Mouse (Mus musculus) layer of hippocampus, adult 11-12 months (tissue): ENCODE measurements around the gene Sh3rf1.
A peak's percentile ranks its signal among the peaks of the same experiment; 100 is the strongest.

Source experiments
- DNase-seq: peaks from one replicate; pipeline ENCODE4 v3.0.0; 2022; ENCODE audit warnings: low spot score

Gene Sh3rf1

DNA sequence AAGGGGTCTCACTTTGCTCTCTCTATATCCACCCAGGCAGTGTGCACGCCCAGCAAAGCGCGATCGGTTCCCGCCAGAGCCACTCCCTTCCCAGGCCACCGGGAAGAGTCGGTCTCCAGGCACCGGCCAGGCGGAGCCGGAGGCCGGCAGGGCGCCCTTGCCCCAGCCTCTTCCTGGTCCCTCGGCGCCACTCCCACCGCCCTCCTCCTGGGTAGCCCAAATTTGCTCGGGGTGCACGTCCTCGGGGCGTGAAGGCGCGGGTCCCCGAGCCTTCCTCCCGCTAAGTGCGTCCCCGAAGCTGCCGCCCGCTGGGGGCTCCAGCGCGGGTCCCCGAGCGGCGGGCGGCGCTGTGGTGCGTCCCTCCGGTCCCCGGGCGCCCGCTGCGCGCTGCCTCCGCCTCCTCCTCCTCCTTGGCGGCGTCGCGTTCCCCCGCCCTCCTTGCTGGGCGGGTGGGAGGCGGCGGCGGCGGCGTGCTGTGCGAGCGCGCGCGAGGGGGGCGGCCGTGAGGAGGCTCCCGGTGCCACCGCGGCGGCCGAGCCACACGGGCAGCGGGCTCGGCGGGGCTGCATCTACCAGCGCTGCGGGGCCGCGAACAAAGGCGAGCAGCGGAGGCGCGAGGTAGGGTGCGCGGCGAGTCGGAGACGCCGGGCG, at the start of gene Sh3rf1:
Sh3rf1 (plus strand) TSS at position 144 of the 651 bp plus-strand sequence.
- DNase-seq, result peak; percentile 75

DNA sequence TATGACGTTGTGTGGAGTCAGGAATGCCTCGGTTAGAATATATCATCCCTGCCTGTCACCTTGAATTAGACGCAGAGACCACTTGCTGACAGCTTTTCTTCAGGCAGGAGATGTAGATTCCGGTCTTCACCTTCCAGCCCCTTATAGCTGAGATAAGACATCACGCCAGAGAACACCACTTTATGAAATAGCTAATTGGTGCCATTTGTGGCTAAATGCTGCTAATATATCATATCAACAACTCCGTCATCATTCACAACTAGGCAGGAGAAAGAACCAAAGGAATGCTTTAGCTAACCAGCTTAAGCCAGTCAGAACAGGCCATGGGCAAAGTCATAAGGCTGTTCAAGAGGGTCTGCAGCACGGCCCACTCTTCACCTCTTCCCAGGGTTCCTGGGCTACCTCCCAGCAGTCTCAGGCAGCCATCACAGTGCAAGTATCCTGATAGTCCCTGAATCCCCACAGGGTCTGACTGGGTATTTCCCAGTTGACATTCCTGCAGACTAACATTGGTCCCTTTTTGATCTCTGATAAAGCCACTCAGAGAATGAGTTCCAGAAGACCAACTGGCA, 49.7 kb upstream of the Sh3rf1 start:
- no peak for DNase-seq

DNA sequence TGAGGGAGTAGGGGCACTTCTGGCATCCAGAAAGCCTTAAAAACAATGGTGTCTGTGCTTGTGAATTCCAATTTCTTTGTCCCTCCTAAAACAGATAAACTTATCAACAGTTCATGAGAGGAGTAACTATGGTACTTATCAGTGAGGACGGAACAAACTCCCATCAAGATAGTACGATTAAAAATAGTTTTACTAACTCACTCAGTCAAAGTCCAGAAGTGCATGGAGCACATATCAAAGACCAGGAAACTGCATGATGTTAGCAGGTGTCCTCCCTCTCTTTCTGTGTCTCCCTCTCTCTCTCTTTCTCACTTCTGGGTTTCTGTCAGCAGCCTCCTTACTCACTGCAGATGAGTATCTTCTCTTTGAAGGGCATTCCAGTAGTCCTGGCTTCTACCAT, 47.8 kb upstream of the Sh3rf1 start:
- DNase-seq, result no peak

DNA sequence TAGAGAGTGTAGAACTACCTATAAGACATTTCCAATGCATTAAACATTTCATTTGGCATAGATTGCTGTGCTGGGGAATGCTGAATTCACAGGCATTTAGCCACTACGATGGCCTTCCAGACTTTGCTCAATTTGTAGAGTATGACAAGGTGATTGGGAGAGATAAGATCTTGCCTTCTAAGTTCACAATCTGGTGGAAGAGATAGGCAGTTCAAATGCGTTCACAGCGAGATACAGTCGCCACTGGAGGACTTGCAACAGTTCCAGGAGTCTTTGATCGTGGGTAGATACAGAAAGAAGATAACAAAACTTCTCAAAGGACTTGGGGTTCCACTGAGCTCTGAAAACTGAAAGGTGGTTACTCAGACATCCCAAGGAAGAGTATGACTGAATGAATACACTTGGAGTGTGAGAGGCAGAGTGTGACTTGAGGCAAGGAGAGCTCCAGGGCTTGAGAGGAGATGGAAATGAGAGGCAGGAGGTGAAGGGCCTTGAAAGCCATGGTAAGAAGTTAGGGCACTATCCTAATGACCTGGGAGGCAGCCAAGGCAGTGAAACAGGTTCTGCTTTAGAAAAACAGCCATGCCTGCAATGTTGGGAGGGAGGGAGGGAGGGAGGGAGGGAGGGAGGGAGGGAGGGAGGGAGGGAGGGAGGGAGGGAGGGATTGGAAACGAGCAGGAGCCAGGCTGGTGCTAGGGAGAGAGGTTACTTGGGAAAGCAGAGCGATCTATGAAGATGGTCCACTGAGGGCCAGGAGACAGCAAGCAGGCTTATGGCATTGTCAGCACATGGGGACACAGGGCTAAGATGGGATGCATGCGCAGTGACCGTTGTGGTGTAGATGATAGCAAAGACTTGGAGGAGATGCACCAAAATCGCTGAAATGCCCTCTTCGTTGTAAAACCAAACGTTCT, 45.7 kb upstream of the Sh3rf1 start:
- no peak for DNase-seq

DNA sequence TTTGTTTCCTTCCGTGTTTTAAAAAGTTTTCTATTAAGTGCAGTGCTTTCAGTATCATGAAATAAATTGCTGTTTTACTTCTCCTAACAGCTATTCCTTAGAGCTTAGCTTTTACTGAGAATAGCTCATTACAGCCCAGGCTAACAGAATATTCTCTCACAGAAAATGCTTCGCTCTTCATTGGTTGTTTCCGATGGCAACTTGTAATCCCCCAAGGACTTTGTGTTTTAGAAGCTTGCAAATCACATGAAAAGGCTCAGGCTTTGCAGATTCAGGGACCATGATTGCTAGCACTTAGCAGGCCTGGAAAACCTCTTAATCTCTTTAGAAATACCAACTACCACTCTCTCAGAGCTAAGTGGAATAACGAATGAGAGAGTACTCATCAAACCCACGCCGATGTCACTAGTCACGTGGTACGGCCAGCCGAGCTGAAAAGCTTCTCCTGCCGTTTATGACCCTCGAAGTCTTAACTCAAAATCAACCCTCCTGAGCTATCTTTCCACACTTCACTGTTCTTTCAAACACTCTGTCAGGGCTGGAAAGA, 45.0 kb upstream of the Sh3rf1 start:
- no peak for DNase-seq

DNA sequence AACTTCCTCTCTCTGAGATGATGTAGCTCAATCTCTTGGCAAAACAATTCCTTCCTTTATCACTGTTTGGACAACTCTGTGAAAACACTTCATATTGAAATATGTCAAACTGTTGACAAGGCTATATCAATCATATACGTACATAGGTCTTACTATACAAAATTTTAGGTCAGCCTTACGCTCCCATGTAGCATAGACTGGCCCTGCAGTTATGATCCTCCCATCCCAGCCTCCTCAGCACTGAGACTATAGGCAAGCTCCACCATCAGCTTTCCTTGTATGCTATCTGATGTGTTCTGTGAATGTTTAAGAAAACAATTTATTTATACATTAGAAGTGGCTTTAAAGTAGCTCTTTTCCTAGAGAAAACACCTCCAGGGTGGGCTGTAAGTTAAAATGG, 42.1 kb upstream of the Sh3rf1 start:
- no peak for DNase-seq

DNA sequence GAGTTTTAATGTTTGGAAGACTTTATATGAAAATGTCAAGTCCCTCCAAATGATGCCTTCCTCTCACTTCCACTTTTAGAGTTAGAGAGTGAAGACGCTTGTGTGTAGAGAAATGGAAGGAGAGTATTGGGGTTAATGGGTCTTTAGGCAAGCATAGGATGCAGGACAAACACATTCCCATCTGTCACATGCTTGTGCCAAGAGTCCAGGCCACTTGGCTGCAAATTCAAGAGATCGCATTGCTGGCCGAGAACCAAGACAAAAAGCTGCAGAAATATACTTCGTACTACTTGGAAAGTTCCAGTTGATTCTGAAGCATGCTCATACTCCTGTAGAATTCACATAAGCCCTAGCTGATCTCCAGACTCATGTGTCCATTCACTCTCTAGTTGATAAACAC, 41.7 kb upstream of the Sh3rf1 start:
- DNase-seq, result no peak

DNA sequence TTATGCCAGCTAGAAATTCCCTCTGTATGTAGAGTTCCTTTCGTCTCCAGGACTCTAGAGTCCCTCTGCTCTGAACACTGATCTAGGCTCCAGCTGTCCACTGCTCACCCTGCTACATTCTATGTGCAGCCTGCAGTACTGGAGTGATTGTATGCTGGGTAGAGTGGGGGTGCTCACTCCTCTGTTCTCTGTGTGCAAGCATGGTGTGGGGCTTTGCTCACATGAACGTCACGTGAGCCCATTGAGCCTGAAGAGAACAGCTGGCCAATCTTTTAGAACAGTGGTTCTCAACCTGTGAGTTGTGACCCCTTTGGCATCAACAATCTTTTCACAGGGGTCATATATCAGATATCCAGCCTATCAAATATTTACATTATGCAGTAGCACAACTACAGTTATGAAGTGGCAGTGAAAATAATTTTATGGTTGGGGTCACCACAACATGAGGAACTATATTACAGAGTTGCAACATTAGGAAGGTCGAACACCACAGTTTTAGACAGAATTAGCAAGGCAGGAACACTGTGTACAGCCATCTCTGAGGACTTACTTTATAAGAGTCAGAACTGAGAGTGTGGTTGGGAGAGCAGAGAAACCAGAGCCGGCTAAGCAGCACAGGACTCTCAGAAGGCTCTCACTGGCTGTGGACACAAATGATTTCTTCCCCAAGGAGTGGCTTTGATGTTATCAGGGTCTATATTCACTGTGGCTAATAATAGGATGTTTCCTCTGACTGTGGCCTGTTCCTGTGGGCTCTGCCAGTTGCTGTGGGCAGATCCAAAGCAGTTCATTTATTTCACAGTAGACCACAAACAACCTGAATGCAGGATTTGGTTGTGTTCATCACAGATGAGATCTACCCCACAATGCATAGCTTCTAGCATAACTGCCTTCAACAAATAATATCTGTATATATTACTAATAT, 38.1 kb upstream of the Sh3rf1 start:
- no peak for DNase-seq

DNA sequence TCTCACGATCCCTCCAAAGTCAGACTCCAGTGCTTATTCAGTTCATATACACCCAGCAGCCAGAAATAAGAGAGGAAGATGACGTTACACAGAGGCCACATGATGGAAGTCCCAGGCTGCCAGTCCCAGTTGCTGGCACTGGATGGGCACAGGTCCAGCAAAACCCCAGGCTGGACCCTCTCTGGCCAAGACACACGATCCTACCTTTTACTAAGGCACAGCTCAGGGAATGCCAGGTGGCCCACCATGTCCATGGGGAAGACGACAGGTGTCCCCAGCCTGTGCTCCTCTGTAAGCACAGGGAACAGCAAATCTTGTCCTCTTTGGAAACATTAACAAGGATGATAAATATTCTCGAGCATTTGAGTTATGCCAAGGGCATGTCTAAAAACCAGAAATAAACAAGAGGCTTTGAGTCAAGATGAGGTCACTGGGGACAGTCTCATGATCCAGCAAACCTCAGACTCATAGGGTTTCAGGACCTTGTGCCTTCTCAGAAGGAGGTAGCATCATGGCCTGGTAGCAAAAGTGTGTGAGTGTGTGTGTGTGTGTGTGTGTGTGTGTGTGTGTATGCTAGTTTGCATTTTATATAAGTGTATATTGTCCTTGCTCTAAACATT, 29.3 kb upstream of the Sh3rf1 start:
- DNase-seq, result no peak

DNA sequence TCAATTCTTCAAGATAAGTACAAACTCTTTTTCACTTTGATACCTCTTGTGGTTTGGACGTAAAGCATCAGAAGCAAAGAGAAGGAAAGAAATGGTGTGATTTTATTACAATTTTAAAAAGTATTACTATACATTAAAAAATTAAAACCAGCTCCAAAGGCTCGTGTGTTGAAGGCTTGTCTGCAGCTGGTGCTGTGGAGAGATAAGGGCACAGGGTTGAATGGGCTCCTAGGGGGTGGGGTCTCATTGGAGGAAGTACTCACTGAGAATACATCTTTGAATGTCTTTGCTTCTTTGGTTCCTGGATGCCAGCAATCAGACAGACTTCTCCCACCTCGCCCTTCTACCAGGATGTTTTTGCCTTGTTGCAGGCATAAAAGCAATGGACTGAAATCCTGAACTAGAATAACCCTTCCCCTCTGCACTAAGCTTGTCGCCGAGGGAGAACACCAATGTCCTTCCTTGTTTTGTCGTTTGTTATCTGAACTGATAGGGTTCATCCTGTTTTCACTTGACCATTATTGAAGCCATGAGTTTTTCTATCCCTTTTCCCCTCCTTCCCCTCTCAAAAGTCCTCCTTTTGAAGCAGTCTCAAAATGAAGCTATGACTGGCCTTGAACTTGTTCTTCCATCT, 23.3 kb upstream of the Sh3rf1 start:
- no peak for DNase-seq

DNA sequence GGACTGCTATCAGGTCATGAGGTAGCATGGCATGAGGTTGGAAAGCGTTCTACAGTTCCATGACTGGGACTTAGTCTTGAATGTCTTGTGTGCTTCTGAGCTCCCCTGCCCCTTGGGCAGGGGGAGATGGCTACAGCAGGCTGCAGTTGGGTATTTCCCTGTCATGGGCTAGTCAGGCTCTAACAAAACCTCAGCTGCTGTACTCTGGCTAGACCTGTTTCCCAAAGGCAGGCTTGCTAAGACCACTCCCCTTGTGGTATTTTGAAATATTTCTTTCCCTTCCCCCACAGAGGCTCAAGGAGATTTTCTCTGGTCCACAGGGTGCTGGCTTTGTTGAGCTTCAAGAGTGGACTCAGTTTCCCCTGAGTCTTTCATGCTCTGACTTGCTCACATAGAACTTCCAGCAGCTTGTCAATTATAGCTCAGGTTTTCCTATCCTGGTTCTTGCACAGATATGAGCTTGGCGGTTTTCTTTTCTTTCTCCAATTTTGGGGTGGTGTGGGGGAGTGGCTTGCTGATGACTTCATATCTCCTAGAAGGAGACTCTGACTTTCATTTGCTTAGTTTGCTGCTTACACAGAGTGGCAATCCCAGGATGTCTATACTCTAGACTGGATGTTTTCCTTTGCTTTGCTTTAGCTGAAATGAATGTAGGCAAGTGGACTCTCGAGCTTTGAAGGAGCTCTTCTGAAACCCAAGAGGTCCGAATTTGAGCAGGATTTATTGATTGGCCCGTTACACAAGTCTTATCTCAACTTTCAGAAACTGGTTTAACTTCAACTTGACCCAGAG, 20.4 kb upstream of the Sh3rf1 start:
- no peak for DNase-seq

DNA sequence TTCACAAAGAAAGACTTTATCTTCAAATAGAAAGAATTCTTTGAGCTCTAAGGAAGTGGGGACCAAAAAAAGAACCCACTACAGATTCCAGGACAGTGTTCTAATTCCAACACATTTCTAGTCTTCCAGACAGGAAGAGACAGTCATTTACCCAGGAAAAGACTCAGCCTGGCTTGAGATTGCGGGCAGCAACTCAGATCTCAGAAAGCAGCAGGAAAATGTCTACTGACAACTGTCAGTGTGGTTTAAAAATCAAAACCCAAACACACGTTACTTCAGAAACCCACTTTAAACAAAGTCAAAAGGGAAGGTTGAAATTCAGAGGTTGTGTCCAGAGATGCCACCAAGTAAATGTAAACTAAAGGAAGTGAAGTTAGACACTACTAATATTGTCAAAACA, 16.8 kb upstream of the Sh3rf1 start:
- no peak for DNase-seq

DNA sequence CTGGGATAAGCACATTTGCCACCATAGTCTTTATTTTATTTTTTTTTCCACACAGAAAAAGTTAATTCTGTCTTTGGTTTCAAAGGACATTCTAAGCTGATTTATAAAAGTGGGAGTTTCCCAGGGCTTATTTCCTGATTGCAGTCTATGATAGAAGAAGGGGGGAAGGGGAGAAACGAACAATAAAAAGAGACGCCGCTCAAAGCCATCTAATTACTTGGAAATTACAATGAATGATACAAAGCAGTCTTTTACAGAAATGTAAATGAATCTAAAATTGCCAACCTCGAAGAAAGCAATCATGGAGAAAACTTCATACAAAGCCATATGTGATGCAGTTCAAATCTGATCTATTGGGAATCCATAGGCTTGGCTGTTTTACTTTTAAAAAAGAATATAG, 16.0 kb upstream of the Sh3rf1 start:
- no peak for DNase-seq

DNA sequence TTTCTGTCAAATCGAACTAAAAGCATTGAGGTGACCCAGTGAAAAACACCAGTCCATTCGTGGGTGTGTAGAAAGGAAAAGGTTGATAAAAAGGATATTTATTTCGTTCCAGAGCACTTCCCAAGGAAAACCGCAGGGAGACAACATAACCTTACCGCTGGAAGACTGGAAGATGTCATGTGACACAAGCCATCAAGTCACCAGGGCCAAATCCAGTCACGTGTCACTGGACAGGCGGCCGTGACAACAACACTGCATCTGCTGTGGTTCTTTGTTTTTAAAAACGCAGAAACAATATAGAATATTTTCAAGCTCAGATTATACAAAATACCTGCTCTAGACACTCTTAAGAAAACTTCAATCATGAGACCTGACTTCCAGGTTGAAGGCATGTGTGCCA, 15.0 kb upstream of the Sh3rf1 start:
- no peak for DNase-seq

DNA sequence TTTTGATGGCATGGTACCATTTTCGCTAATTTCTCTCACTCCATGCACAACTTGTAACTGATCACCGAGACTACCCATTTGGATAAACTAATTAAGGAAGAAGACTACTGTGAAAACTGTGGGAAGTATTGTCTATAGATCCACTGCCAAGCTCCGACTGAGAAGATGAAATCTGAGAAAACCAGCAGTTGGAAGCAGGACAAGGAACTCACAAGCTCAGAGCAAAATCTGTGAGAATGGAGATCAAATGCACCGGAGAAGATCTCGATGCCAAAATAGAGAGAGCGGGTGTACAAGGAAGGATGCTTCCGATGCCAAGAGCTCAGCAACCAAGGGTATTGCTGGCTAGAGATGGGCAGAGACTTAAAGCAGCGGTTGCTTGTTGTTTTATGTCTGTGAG, 12.8 kb upstream of the Sh3rf1 start:
- DNase-seq, result no peak

DNA sequence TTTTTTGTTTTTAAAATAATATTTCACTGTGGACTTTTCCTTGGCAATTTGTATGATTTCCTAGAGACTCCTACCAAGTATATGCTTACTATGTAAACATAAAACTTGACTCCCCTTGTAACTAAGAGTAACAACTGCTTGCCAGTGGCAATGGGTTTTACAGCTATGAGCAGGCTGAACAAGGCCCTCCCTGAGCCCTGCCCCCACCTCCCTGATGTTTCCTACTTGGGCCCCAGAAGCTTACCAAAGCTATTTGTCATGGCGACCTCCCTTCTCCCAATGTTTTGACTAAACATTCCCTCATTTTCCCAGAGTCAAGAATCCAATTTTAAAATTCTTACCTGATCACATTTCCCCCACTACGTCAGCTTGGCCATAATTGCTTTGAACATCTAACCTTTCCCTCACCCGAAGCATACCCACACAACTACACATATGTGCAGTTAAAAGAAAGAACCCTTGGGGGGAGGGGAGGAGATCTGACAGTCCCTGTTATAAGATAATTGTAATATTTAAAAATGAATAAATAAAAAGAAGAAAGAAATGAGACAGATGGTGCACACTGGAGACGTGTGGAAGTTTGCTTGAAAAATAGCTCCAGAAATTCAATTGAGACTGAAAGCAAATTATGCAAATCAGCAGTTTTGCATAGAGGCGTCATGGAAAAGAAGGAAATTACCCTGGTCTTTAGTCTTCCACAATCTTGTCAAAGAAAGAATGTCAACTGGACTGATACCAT, 8.4 kb upstream of the Sh3rf1 start:
- DNase-seq, result no peak

DNA sequence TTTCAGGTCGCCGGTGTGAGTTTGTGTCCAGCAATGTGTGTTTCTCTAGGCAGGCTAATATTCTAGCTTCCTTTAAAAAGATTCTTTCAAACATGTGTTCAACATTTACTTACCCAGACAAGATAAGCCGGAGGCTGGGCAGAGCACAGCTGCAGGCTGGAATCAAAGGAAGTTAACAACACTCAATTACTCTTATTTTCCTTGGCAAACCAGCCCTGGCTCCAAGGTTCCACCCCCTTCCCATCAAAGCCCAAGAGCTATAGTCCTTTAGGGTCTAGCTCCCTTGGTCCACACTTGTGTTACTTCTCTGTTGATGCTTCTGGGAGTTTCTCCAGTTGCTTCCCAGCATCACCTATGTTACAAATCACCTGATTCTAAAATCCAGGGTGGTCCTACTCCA, 6.7 kb upstream of the Sh3rf1 start:
- DNase-seq, result no peak

DNA sequence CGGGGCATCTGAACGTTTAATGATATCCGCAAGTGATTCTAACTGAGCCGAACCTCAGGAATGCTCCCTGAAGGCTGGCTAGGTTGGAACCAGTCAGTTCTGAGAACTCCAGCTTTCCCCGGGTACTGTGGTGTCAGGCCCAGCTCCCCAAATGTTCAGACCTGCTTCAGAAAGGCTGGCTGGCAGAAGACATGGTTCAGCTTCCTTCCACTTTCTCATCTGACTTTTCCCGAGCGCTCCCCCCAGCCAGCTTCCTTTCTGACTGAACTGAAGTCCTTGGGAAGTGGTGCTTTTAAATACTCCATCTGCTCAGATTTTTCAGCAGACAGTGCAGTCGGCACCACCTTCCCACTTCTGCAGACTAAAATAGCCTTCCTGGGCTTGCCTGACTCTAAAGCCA, 6.2 kb upstream of the Sh3rf1 start:
- DNase-seq, result peak; percentile 48

DNA sequence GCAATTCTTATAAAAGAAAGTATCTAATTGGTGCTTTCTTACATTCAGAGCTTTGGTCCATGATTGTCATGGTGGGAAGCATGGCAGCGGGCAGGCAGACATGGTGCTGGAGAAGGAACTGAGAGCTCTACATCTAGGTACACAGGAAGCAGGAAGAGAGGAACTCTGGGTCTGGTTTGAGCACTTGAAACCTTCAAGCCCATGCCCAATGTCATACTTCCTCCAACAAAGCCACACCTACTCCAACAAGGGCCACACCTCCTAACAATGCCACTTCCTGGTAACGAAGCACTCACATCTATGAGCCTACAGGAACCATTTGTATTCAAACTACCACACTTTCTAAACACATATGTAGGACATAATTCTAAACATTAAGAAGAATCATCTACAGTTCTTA, 5.2 kb upstream of the Sh3rf1 start:
- no peak for DNase-seq
